Mouse (Mus musculus): Measurements from ENCODE around the gene Actr3. TPM values are rescaled to one million over a fixed set of nuclear protein-coding genes. Genes with fewer than 3 reads are reported as not detected.

Gene Actr3
- 100 to 1,000 TPM; 764 to 830 TPM for total RNA-seq (2023)

GRCm38 (mm10) chr1:125435369-125436135, at the start of gene Actr3:
Actr3 (minus strand) TSS chr1:125435727.

Other genes starting within 250 kb of the Actr3 start
- 1 to 10 TPM; 8.4 to 10.0 TPM for gene Slc35f5, start 124.9 kb upstream of the Actr3 start, total RNA-seq (2023)
- not detected for gene Gpr39, start 241.3 kb upstream of the Actr3 start, total RNA-seq (2023)

Data from monocyte, adult 59 days (primary cell).